9 mouse cellular contexts compared by ENCODE assay signal in genomic region chr8:117561735-117562361, GRCm38 (mm10).
A peak's percentile ranks its signal among the peaks of the same experiment; 100 is the strongest.
DNase-seq lines count a peak whose midpoint lies in the region; ATAC-seq and TF ChIP-seq lines count a peak whose summit lies in the region.
"Had no signal": no experiment of that assay in that cellular context is flagged by ENCODE, and none has a peak within 500 bp of the region (broad histone marks: within the 10 kb centered on the region; RNA-seq: fewer than 3 reads in every experiment).

No protein-coding gene starts in this region.

- H3K4me2 ChIP-seq in intestine, postnatal 0 days (replicated peaks; ENCODE audit: low read depth) = peak overlapping the region; percentile 64
- H3K4me2 ChIP-seq in lung, embryonic 16.5 days (ENCODE audit: low read depth, low read length) = peak overlapping the region; percentile 52

- peaks cover 14% of the 10 kb centered on the region for H3K27me3 ChIP-seq in embryonic facial prominence, embryonic 10.5 days (replicated peaks; ENCODE audit: low read depth, poor library complexity, severe bottlenecking)
- no peaks in the 10 kb centered on the region for H3K27me3 ChIP-seq in intestine, postnatal 0 days (replicated peaks; ENCODE audit: control insufficient read depth, insufficient read depth, low read length)
- 0 out of 2 replicates have a peak, but pooled peaks cover 2% of the 10 kb centered on the region for H3K27me3 ChIP-seq in lung, embryonic 16.5 days (ENCODE audit: control insufficient read depth, insufficient read depth, low read depth, low read length)

- TF ChIP-seq CTCF in intestine, postnatal 0 days (IDR thresholded peaks at IDR 0.05; ENCODE audit: low read depth) = no peak
- no peak for TF ChIP-seq CTCF in gastrocnemius, adult 2 months (IDR thresholded peaks at IDR 0.05)

- H3K9ac ChIP-seq in intestine, postnatal 0 days (ENCODE audit: low read depth, low read length) = no peak overlapping the region
- peak overlapping the region; percentile 31; the same call in 1 of the 2 replicates for H3K9ac ChIP-seq in lung, embryonic 16.5 days (ENCODE audit: low read length)
- H3K9ac ChIP-seq: liver, embryonic 14.5 days had no signal

- intact Hi-C loops in gastrocnemius, postnatal 14 days (cut with DNase I; ENCODE audit: low total_unique reads) = no loop called here
- intact Hi-C loops in gastrocnemius, adult 2 months (cut with DNase I) = no loop called here

- H3K36me3 ChIP-seq in embryonic facial prominence, embryonic 10.5 days (replicated peaks) = no peaks in the 10 kb centered on the region
- no peaks in the 10 kb centered on the region for H3K36me3 ChIP-seq in intestine, postnatal 0 days (ENCODE audit: control insufficient read depth, insufficient read depth)
- H3K36me3 ChIP-seq in lung, embryonic 16.5 days (ENCODE audit: control insufficient read depth, insufficient read depth, low read length) = no peaks in the 10 kb centered on the region

- ATAC-seq in intestine, postnatal 0 days = peak; percentile 60
- peak; percentile 71 for ATAC-seq in lung, embryonic 16.5 days (ENCODE audit: low read depth)

- H3K4me3 ChIP-seq in embryonic facial prominence, embryonic 10.5 days = peak overlapping the region; percentile 45
- H3K4me3 ChIP-seq in intestine, postnatal 0 days (ENCODE audit: low read depth, low read length) = peak overlapping the region; percentile 15
- H3K4me3 ChIP-seq in lung, embryonic 16.5 days (ENCODE audit: low read length) = peak overlapping the region; percentile 30
- H3K4me3 ChIP-seq in gastrocnemius, adult 2 months = no peak overlapping the region

- peaks cover 11% of the 10 kb centered on the region for H3K4me1 ChIP-seq in embryonic facial prominence, embryonic 10.5 days
- no peaks in the 10 kb centered on the region for H3K4me1 ChIP-seq in intestine, postnatal 0 days (replicated peaks; ENCODE audit: control insufficient read depth, insufficient read depth, low read length)
- H3K4me1 ChIP-seq in lung, embryonic 16.5 days (replicated peaks; ENCODE audit: control insufficient read depth, insufficient read depth, low read length) = peaks cover 3% of the 10 kb centered on the region; the same call in 1 of the 2 replicates

- 29% methylated on average over 17 of the region's 17 CpGs for WGBS in embryonic facial prominence, embryonic 10.5 days
- 16% methylated on average over 17 of the region's 17 CpGs for WGBS in intestine, postnatal 0 days
- 15% methylated on average over 17 of the region's 17 CpGs for WGBS in lung, embryonic 16.5 days

- H3K27ac ChIP-seq in embryonic facial prominence, embryonic 10.5 days (replicated peaks) = 0 out of 2 replicates have a peak overlapping the region, but pooled peaks have one; percentile 40
- no peak overlapping the region for H3K27ac ChIP-seq in intestine, postnatal 0 days (ENCODE audit: low read depth, low read length)
- H3K27ac ChIP-seq in lung, embryonic 16.5 days (ENCODE audit: low read length) = no peak overlapping the region
- no peak overlapping the region for H3K27ac ChIP-seq in gastrocnemius, adult 2 months
- H3K27ac ChIP-seq: liver, embryonic 14.5 days had no signal

- H3K9me3 ChIP-seq in embryonic facial prominence, embryonic 10.5 days = no peaks in the 10 kb centered on the region
- H3K9me3 ChIP-seq in intestine, postnatal 0 days (ENCODE audit: control insufficient read depth) = no peaks in the 10 kb centered on the region
- no peaks in the 10 kb centered on the region for H3K9me3 ChIP-seq in lung, embryonic 16.5 days (ENCODE audit: control insufficient read depth, low read length)

- peak; percentile 79 for DNase-seq in ES-CJ7 (ENCODE audit: low read depth, low spot score)
- peak; percentile 35 for DNase-seq in embryonic facial prominence, embryonic 10.5 days (ENCODE audit: low spot score)
- no peak for DNase-seq in gastrocnemius, adult 18-20 months (ENCODE audit: low spot score)
- DNase-seq in gastrocnemius, postnatal 14 days = no peak
- DNase-seq in gastrocnemius, adult 2 months = no peak
- no peak for DNase-seq in right cerebral cortex, postnatal 25 days

Comparison
In these comparisons a context has a peak if more than half of its experiments do, and no peak if none do; other contexts are left out.
1. DNase-seq: peak in ES-CJ7 (single experiment) and embryonic facial prominence, embryonic 10.5 days (single experiment); none in gastrocnemius, adult 18-20 months (single experiment), gastrocnemius, postnatal 14 days (single experiment), gastrocnemius, adult 2 months (single experiment) and right cerebral cortex, postnatal 25 days (single experiment).